Mouse (Mus musculus): ENCODE measurements around the gene Ddr2. TPM values are rescaled to one million over a fixed set of nuclear protein-coding genes. Genes with fewer than 3 reads are reported as not detected.

Ddr2 gene
- polyA plus RNA-seq, 2 experiments from 2014 or later: 0.08 TPM; not detected in 1

DNA sequence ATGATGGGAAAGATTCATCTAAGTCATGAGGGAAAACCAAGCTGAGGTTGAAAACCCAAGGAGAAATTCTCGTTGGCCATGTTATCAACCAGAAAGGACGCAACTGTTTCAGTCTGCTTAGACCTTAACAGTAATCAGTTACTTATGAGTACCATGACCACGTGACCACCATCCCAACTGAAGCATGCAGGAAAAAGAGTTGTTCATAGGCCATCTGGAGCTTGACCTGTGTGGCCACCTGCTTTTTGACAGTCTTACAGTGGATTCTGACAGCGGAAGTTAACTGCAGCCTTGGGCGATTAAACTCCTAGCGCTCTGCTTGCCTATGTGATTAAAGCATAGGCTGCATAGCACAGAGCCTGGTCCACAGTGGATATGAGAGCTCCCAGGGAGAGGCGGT, 23.9 kb downstream of the Ddr2 start:
- ATAC-seq: no peak

- peak; percentile 66 for ATAC-seq
Measured at GRCm38 (mm10) chr1:170084151-170084796, 26.3 kb downstream of the Ddr2 start.

GRCm38 (mm10) chr1:170080907-170081306, 29.7 kb downstream of the Ddr2 start:
- ATAC-seq: no peak

- no peak for ATAC-seq
Measured at GRCm38 (mm10) chr1:170079465-170079864, 31.1 kb downstream of the Ddr2 start.

DNA sequence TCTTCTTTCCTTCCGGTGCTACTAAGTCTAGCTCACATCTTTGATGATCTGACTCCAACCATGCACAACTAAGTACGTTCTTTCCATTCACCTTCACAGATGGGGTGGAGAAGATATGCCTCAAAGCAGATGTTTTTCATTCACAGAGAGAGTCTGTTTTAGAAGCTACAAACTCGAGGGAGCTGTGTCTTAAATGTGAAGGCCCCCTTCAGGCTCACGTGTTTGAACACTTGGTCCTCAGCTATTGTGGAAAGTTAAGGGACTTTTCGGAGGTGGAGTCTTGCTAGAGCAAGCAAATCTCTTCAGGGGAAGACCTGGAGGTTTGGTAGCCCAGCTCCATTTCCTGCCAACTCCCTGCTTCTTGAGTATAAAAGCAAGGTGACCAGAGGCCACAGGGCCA, 34.2 kb downstream of the Ddr2 start:
- ATAC-seq: no peak

DNA sequence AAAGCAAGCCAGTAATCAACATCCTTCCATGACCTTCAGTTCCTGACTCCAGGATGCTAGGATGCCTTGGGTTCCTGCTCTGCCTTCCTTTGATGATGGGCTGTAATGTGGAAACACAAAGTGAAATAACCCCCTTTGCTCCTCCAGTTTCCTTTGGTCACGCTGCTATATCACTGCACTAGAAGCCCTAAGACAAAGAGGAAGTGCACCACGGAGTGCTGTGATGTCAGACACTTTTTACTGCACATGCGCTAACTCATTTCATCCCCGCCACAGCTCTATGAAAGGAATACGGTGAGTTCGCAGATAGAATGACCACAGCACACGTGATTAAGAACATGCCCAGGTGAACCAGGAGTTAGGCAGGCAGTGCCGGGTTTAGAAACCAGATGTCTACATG, 36.8 kb downstream of the Ddr2 start:
- ATAC-seq: no peak

DNA sequence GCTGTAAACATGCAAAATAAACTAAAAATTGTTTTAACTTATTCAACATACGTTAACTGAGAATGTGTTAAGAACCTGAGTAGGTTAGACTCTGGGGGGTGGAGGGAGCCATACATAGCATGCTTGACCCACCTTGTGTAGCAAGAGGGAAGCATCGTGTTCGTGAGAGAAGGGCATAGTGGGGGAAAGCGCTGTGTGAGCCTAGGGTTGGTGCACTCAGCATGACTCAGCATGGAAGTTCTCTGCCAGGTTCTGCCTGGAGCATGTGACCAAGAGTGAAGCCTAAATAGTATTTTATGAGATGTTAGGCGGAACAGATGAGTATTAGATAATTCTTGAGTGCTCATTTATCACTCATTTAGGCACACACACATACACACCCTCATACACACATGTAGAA, 41.4 kb downstream of the Ddr2 start:
- ATAC-seq: no peak

DNA sequence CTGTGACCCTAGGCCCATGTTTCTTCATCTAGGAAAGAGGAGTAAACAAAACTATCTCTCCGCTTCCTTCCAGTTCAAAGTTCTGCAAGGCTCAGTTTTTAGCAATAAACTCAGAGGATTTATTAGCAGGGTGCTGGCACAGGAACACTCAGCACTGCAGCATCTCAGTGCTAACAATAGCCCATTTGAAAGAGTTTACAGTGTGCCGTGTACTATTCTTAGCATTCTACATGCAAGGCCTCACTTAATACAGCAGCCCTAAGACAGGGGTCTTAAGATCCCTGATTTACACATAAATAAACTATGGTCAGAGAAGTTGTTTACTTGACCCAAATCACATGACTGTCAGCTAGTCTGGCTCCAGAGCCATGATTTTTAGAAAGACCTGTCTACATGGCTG, 44.6 kb downstream of the Ddr2 start:
- ATAC-seq: no peak

DNA sequence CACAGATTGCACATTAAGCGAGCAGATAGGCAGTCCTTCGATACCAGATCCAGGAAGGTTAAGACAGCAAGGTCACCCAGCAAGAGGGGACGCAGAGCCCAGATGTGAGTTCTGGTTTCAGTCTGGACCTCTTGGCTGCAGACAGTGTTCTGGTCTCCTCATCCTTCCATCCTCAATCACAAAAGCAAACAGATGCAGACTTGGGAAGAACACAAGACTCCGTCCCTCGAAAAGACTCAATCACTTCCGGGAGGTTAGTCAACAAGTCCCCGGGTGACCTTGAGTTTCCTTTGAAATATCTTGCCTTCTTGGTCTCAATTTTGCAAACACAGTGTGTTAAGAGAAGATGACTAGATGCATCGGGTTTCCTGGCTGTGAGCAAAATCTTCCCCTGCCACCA, 45.6 kb downstream of the Ddr2 start:
- ATAC-seq: no peak

GRCm38 (mm10) chr1:170064083-170064494, 46.5 kb downstream of the Ddr2 start:
- no peak for ATAC-seq

GRCm38 (mm10) chr1:170060214-170060613, 50.3 kb downstream of the Ddr2 start:
- ATAC-seq: no peak

DNA sequence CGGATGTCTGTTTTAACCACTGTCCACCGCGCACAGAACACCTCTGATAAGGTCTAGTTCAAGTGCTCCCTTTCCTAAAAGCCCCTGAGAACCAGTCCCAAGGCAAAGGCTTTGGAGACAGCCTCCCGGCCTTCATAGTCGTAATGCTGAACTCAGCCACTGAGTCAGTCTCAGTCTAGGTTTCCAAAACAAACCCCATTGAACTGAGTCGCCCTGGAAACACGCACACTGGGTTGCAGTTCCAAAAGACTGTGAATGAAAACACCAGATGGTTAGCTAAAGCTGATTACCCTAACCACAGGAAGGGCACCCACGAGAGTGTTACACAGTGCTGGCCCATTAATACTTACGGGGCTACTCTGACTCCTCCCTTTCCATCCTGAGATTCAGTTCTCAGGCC, 51.2 kb downstream of the Ddr2 start:
- no peak for ATAC-seq

- no peak for ATAC-seq
Measured at GRCm38 (mm10) chr1:170058051-170058450, 52.5 kb downstream of the Ddr2 start.

DNA sequence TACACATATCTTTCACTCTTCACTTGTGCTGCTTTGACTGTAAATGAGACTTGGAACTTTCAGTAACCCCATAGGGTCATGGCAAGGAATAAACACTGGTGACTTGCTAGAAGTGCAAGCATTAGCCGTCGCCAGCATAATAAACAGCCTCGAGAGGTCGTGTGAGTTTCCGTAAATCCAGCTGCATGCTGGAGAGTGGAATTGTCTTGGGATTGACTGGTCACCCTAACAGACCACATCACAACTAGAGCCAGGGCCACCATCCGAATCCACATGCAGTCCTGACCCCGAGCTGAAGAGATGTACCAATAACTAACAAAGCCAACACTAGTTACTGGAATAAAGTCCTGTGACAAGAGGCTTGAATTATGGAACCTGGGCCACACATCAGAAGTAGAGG, 53.0 kb downstream of the Ddr2 start:
- ATAC-seq: no peak

GRCm38 (mm10) chr1:170056921-170057320, 53.6 kb downstream of the Ddr2 start:
- ATAC-seq: no peak

GRCm38 (mm10) chr1:170056214-170056613, 54.3 kb downstream of the Ddr2 start:
- ATAC-seq: no peak

DNA sequence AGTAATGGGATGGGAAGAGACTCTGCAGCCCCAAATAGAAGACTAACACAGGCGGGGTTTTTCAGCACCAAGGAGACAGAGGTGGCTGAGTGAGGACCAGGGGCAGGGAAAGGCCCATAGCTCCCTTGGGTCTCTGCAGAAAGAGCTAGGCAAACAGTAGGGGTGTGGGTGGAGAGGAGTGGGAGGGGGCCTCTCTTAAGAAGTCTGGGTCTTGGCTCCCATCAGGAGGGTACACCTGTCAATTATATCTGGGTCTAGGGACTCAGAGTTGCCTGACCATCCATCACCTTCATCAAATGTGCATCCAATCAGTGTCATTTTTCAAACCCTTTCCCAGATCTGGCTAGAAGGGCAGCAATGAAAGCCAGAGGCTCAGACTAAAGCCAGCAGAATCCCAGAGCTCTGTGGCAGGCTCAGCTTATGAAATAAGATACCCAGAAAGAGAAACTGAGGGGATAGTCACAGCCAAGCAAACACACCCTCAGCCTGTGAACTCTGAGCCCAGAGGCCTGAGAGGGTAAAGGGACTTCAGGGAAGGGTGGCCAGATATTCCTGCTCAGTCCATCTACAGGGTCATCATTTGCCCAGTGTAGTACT, 58.0 kb downstream of the Ddr2 start:
- ATAC-seq: no peak

DNA sequence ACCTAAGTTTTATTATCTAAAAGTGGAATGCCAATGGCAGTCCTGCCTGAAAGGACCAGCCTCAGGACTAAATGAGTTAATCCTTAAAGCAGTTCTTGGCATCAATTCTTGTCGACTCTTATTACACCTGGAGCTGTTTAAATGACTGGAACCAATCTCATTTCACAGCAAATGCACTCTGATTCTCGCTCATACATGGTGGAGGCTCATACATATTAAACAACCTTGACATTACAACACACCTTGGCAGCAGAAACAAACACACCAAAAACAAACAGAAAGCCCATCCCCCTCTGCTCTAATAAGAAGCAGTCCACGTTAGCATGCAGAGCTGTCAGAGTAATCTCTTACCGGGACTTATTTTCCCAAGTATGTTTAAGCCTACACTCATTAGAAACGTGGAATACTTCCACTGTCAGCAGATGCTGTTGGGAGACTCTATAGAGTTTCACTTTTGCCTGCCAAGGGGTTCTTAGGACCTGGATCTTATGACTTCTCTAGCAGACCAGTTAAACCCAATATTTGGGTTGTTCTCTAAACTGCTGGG, 58.9 kb downstream of the Ddr2 start:
- no peak for ATAC-seq

- ATAC-seq: no peak
Measured at GRCm38 (mm10) chr1:170048434-170048833, 62.1 kb downstream of the Ddr2 start.

GRCm38 (mm10) chr1:170044726-170045471, 65.7 kb downstream of the Ddr2 start:
- ATAC-seq: no peak

- no peak for ATAC-seq
Measured at GRCm38 (mm10) chr1:170043753-170044152, 66.8 kb downstream of the Ddr2 start.

DNA sequence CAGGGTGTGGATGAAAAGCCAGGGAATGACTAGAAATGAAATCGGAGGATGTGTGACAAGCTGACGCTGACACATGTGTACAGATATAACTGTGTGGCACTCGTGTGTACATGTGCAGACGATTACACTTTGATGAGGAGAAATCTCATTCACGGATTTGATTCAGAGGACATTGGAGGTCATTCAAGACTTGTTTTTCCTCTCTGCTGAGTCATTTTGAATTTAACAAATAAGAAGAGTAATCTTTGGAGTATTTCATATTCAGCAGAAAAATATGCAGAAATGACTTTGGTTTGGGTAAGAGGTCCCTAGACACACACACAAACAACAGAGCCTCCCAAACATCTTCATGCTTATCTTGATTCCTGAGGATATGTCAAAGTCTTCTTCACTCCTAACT, 67.6 kb downstream of the Ddr2 start:
- ATAC-seq: no peak

DNA sequence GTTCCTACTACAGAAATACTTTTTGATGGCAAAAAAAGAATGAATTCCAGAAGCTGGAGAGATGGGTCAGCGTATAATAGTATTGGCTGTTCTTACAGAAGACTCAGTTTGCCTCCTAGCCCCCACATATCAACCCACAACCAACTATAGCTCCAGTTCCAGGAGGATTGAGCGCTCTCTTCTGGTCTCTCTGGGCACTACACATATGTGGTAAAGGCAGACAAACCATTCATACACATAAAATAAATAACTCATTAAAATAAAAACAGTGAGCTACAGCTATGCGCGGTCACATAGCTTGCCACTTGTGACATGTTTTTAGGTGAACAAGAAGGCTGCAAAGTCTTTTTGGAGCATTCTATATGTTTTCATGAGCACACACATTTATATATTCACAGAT, 71.2 kb downstream of the Ddr2 start:
- ATAC-seq: no peak

- no peak for ATAC-seq
Measured at GRCm38 (mm10) chr1:170035575-170035974, 75.0 kb downstream of the Ddr2 start.
